Mouse (Mus musculus) left cerebral cortex, postnatal 25 days (tissue): ENCODE data around the gene Hoxb6. TPM values are rescaled to one million over a fixed set of nuclear protein-coding genes. Genes with fewer than 3 reads are reported as not detected.

Source experiments
- DNase-seq, 2 experiments: peaks; one replicate each; pipeline ENCODE4 v3.0.0; 2022; ENCODE audit warnings: low spot score in 2 of 2, mixed read lengths in 1 of 2
- intact Hi-C: fragments of 180-260 bp; cut with DNase I; formaldehyde crosslinking; loops from one replicate; pipeline ENCODE4 v1.15.1; 2025
- total RNA-seq, 2 experiments: library from RNA; stranded (reverse); gene quantifications; 2 replicates each; pipeline ENCODE4 v1.2.3; 2021

Gene Hoxb6
- not detected for total RNA-seq

- DNase-seq = no peak
- intact Hi-C loops = no loop called here
Measured at GRCm38 (mm10) chr11:96291681-96292564, at the start of gene Hoxb6. Gene Hoxb6 (plus strand): TSS chr11:96292476.

GRCm38 (mm10) chr11:96250901-96251300 lies 41.4 kb upstream of the Hoxb6 start:
- no peak for DNase-seq
- intact Hi-C loops = loop anchor here (5.0 kb wide), 1 partner anchor 44 kb away; no protein-coding TSS in a partner anchor

- intact Hi-C loops = loop anchor here (5.0 kb wide), 1 partner anchor 44 kb away; no protein-coding TSS in a partner anchor
- DNase-seq = no peak
Measured at GRCm38 (mm10) chr11:96251480-96252031, 40.7 kb upstream of the Hoxb6 start.

- intact Hi-C loops = loop anchor here (5.0 kb wide), 1 partner anchor 45 kb away; no protein-coding TSS in a partner anchor
- no peak for DNase-seq
Measured at GRCm38 (mm10) chr11:96252541-96253120, 39.6 kb upstream of the Hoxb6 start.

DNA sequence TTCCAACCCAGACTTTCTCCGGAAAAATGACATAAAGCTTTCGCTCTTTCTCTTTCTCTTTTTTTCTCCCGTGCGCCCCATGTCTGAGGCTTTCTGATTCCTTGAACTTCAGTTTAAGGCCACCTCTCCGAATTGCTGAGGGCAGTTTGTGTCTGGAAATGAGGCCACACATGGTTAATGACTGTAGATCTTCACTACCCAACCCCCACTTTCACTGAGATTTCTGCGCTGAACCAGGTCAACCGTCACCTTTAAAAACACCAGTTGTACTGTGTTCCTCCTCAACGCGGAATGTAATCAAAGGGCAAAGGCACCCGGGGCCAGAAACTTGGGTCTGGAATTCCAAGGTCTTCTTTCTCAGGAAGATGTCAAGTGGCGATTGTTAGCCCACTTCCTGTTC lies 38.1 kb upstream of the Hoxb6 start:
- no peak for DNase-seq
- intact Hi-C loops = loop anchor here (5.0 kb wide), 1 partner anchor 47 kb away; no protein-coding TSS in a partner anchor

DNA sequence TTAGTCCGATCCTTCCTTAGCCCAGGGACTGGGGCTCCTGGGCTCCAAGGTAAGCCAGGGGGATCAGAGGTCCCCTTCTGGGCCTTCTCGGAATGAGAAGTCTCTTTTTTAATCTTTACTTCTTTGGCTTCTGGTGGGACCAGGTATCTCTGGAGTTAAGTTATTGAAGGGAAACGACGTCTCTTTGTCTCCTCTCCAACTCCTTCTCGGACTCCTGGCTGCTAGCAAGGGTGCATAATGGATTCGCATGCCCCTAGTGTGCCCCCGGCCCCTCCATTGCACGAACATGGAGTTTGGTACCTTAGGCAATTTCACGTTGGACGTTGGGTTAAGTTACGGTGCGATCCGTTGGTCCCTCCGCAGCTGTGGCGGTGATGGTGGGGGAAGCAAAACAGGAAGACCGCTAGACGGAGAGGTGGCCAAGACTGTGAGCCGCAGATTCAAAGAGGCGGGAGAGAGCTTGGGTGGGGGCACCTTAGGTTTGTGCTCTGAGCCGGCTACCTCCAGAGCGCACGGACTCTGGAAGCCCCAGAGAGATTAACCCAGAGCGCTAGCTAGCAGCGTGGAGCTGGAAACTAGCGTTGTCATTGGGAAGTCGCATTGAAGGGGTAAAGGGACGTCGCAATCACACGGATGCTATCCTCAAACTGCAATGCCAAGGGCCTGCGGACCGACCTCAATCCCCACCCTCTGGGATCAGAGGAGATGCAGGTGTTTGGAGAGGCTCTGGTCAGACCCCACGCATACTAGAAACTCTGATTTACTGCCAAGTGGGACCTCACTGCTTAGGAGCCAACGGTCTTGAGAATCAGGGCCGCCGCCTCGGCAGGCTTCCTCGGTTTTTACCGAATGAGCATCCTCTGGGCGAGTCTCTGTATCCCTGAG lies 36.9 kb upstream of the Hoxb6 start:
- intact Hi-C loops = loop anchor here (5.0 kb wide), 1 partner anchor 78 kb away; no protein-coding TSS in a partner anchor

GRCm38 (mm10) chr11:96255996-96256445 lies 36.3 kb upstream of the Hoxb6 start:
- intact Hi-C loops = loop anchor here (5.0 kb wide), 1 partner anchor 79 kb away; no protein-coding TSS in a partner anchor
- no peak for DNase-seq

More for the DNA sequence above, 36.9 kb upstream of the Hoxb6 start:
- no peak for DNase-seq

GRCm38 (mm10) chr11:96257141-96257540 lies 35.1 kb upstream of the Hoxb6 start:
- intact Hi-C loops = loop anchor here (5.0 kb wide), 1 partner anchor 80 kb away; no protein-coding TSS in a partner anchor
- DNase-seq = no peak

DNA sequence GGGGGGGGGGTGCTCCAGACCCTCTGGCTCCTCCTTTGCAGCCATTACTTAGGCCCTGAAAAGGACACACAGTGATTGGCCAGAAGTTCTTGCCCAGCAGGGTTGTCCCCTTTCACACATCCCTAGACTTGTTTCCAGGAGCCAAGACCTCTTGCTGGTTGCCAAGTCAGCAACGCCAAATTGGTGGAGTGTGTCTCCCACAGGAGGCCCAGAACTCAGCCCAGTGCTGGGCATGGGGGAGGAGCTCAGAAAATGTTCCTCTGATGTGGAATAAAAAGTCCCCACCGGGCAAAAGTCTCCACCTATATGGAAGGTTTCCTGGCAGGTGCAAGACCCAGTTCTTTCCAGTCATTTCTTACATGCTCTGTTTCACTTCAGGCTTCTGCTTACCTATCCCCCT lies 33.2 kb upstream of the Hoxb6 start:
- intact Hi-C loops = loop anchor here (5.0 kb wide), 1 partner anchor 82 kb away; no protein-coding TSS in a partner anchor

DNA sequence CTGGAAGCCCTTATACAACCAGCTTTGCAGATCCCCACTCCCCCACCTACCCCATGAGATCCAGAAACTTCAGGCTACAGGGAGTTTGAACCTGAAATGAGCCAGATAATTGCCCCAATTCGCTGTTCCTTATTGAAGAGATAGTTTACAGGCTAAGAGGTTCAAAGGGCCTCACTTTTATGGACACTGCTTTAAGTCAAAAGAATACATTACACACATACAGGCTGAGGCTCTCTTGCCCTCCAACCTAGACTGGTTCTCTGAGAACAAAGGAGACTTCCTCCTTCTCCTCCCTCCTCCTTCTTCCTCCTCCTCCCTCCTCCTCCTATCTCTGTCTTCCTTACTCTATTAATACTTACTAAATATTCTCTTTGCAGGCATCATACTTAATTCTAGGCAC lies 32.8 kb upstream of the Hoxb6 start:
- no peak for DNase-seq
- intact Hi-C loops = loop anchor here (5.0 kb wide), 1 partner anchor 82 kb away; no protein-coding TSS in a partner anchor

More for the DNA sequence above, 33.2 kb upstream of the Hoxb6 start:
- DNase-seq = no peak

DNA sequence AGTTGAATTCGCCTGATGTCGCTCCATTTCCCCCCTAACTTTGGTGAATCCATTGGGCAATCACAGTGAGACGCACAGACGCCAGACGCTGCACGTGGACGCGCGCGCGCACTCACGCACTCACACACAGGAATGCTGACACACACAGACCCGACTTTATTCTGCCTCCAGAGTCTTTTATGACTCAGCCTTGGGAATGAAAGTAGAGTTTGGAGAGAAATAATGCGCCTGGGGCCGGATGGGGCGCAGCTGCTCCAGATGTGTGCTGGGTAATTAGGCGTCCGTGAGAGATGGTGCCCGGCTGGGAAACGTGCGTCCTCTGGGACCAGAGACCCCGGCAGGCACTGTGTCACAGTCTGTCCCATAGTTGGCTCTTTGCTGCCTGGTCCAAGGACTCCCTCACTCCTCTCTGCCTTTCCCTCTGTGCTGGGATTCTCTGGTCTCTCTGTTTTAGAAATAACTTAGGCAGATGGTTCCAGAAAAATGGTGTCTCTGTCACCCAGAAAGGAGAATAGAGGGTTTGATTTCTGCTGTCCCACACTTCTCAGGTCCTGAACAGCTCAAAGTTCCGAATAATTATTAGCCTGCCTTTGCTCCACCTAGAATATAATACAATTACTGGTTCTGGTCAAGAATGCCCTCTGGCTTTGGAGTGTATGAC lies 31.8 kb upstream of the Hoxb6 start:
- intact Hi-C loops = loop anchor here (10.0 kb wide), 1 partner anchor 1116 kb away; the partner anchor contains the start of gene Dlx4
- DNase-seq = no peak

DNA sequence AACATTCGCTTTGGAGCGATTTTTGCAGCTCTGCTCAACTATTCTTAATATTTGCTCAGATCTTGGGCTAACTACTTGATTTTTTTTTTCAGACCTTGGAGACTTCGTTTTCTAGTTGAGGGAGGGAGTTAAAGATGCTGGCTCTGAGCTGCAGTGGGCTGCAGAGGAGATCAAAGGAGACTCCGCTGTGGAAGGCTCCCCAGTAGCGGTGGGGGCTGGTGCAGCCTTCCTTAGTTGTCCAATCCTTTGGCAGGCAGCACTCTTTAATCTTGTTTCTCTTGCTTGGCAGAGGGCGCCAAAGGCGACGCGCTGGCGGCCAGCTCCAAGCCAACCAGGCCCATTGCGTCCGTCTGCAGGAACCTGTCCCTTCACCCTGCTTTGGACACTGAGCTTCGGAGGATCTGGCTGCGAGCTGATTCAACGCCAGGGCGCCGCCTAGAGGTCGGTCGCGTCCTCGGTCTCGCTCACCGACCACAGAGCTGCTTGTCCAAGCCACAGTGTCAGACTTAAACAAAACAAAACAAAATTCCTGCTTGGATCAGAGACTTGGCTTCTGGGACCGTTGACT lies 30.9 kb upstream of the Hoxb6 start:
- intact Hi-C loops = loop anchor here (10.0 kb wide), 1 partner anchor 1117 kb away; the partner anchor contains the start of gene Dlx4
- no peak for DNase-seq

GRCm38 (mm10) chr11:96262262-96262830 lies 29.9 kb upstream of the Hoxb6 start:
- intact Hi-C loops = loop anchor here (10.0 kb wide), 1 partner anchor 1118 kb away; the partner anchor contains the start of gene Dlx4

DNA sequence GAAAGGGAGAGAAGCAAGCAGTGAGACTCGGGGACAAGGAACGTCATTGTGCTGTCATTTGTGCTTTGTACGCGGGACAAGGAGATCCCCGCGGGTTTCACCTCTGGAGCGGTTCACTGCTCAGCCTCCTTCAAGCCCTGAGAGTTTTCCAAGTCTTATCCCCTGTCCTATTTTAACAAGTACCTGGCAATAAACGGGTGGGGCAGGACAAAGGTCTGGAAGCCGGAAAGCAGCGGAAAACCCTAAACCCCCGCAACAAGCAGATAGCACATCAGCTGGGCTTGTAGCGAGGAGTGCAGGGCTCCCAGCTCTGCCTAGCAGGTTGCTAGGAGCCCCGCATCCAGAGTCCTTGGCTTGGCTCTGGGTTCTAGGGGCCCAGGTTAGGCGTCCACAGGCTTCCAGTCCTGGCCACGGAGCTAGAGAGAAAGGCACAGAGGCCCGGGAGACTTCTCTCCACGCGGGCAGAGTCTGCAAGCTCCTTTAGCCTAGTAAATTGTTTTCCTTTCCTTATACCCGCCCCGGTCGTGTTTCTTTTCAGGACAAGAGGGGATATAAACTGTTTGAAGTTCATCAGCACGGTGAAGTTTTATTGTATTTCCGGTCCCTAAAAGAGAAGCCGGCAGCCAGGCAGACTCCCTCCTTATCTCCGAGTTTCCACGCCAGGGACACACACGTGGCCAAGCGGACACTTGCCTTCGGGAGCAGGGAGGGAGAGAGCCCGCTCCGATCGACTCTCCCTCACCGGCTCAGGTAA lies 28.5 kb upstream of the Hoxb6 start:
- intact Hi-C loops = loop anchor here (10.0 kb wide), 1 partner anchor 1119 kb away; the partner anchor contains the start of gene Dlx4
- no peak for DNase-seq

More at GRCm38 (mm10) chr11:96262262-96262830, 29.9 kb upstream of the Hoxb6 start:
- DNase-seq = no peak

GRCm38 (mm10) chr11:96264390-96265020 lies 27.8 kb upstream of the Hoxb6 start:
- no peak for DNase-seq
- intact Hi-C loops = loop anchor here (5.0 to 10.0 kb wide), 3 partner anchors 62 to 1120 kb away; partner anchors contain the start of genes Dlx4 and Hoxb2

DNA sequence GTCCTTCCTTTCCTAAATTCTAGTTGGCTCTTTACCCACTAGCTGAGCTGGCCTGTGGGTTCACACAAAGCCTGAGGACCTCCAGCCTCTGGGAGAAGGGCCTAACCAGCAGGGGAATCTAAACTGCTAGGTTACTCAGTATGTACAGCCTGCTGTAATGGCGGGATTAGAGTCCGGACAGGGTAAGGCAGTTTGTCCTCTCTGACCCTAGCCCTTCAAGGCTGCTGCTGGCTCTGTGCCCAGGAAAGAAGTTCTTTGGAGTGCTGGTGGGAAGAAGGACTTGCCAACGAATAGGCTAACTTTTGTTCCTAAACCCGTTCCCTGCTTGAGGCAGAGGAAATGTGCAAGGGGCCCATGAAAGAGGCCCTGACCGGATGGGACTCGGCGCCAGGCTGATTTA lies 26.3 kb upstream of the Hoxb6 start:
- DNase-seq = no peak

More for the DNA sequence above, 26.3 kb upstream of the Hoxb6 start:
- intact Hi-C loops = loop anchor here (5.0 to 10.0 kb wide), 3 partner anchors 64 to 1121 kb away; partner anchors contain the start of genes Dlx4 and Hoxb2
